Mouse (Mus musculus): ENCODE measurements at regions not wholly inside any gene's neighbourhood (a gene's known extent, or its start where the extent isn't known, plus 50 kb on each side); places are given as distances from the start of the nearest gene placed in this dataset.

DNA sequence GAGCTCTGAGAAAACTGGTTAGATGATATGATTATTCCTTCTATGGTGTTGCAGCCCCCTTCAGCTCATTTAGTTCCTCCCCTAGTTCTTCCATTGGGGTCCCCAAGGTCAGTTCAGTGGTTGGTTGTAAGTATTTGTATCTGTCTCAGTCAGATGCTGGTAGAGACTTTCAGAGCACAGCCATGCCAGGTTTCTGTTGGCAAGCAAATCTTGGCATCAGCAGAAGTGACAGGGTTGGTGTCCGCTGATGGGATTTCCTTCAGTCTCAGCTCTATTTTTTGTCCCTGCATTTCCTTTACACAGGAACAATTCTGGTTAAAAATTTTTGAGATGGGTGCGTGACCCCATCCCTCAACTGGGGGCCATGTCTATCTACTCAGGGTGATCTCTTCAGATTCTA lies 55.3 kb upstream of the Spaca1 start:
- DNase-seq (ENCODE audit: low read depth, low spot score), result peak; percentile 22

DNA sequence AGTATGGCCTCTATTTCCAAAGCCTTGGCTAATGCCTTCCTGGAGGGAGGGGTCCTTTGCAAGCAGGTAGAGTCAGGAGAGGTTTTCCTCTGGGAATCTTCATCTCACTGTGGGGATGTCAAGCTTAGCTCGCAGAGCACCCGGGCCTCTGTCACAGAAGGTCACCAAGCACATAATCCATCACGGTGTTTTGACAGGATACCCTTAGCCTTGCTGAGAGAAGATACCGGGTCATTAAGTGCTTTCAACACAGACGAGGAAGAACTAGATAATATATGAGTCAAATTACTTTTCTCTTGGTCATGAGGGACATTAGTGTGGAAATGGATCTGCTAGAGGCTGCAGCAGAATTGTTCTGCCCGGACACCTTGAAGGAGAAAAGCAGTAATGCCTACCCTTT lies 64.3 kb upstream of the Spaca1 start:
- no peak for DNase-seq (ENCODE audit: low read depth, low spot score)

DNA sequence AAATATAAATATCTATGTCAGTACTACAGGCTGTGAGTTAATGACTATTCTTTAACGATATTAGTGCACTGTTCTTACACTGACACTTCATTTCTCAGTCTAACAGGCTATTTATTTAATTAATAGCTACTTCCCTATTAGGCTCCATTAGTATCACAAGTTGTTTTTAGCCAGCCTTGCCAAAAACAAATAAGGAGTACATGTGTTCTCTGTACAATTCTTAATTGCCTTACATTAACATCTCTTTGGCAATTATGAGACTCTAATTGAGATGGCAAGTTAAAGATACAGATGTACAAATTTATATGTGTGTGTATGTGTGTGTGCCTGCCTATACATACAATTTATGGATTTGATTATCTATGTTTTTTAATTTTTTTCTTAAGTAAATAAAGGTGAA lies 67.1 kb upstream of the Spaca1 start:
- no peak for DNase-seq (ENCODE audit: low read depth, low spot score)

DNA sequence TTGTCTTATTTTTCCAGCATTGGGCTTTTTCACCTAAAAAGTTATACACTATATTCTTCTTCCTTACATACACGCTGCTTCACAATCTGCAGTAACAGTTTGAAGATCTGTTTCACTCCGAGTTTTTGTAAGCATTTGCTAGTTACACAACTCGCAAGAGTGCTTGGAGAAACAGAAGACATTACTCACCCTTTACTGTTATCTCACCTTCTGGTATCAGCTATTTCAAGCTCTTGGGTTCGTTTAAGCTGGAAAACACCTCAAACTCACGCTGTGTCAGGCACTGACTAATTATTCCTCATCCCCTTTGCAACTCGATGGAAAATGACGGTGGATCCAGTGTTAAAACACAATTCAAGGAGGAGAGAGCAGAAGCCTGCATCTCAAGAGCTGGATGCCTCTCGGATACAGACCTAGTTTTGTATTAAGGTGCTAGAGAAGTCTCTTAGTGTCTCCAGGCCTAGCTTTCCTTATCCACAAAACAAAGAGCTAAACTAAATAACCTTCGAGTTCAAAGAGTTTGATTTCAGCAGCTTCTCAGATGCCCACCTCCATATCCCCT lies 73.0 kb upstream of the Spaca1 start:
- peak; percentile 68 for DNase-seq (ENCODE audit: low read depth, low spot score)

DNA sequence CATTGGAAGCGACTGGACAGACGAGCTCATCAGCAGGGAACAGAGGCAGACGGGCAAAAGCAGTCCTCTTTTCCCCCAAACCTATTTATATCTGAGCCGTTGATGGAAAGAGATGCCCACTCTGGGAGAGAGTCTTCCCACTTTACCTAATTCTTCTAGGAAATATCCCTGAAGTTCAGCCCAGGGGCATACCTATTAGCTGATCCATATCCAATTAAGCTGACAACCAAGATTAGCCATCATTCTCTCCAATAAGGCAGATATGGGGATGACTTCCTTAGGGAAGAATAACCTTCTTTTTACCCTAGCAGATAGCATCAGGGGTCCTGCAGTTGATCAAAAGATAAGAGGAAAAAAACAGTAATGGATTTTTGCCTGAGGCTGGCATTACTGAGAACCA lies 78.2 kb upstream of the Spaca1 start:
- DNase-seq (ENCODE audit: low read depth, low spot score), result no peak

DNA sequence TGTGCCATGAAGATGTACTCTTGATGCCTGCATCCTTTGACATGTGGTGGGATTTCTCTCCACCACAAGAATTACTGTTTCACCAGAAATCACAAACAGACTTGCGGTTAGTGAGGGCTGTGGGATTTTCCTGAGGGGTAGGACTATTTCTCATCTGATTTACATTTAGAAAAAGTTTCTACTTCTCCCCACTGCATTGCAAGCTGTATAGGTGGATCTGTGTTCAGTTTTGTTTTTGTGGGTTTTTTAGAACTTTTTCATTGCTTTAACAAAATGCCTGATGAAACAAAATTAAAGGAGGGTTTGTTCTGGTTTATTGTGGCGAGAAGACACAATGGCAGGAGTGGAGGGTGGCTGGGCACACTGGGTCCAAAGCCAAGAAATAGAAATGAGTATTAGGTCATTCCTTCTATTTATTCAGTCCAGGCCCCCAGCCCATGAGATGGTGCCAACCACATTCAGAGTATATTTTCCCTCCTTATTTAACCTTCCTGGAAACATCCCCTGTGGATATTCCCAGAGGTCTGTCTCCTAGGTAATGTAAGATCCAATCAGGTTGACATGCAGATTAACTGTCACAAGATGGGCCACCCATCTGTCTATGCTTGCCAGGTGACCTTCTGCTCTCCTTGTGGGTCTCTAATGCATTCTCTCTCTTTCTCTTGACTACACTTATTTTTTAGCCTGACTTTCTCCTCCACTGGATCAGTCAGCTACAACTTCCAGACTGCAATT lies 96.3 kb upstream of the Spaca1 start:
- no peak for DNase-seq (ENCODE audit: low read depth, low spot score)

DNA sequence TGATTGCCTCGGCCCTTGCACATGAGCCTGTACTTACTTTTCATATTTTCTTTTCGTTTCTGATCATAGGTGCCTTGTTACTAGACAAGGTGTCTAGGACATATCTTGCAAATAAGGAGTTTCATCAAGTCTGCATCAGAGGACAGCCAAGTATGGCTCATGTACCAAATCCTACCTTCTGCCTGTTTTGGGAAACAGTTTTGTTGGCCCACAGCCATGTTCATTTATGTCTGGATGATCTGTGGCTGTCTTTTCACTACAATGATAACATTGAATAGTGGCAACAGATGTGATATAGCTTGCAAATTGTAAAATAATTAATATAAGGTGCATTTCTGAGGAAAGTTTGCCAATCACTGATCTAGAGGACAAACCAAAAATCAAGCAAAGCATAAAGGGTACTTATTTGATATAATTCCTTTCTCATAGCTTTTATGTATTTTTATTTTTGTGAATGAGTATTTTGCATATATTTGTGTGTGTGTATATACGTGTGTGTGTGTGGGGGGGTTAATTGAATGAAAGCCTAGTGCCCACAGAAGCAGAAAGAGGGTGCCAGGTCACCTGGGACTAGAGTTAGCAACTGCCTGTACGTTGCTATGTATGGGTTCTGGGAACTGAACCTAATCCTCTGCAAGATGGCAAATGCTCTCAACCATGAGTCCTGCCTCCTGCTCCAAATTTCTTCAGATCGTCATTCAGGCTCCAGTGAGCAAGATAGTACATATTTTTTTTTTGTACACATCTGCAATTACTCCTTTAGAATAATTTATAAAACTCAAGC lies 99.2 kb upstream of the Spaca1 start:
- no peak for DNase-seq (ENCODE audit: low read depth, low spot score)

DNA sequence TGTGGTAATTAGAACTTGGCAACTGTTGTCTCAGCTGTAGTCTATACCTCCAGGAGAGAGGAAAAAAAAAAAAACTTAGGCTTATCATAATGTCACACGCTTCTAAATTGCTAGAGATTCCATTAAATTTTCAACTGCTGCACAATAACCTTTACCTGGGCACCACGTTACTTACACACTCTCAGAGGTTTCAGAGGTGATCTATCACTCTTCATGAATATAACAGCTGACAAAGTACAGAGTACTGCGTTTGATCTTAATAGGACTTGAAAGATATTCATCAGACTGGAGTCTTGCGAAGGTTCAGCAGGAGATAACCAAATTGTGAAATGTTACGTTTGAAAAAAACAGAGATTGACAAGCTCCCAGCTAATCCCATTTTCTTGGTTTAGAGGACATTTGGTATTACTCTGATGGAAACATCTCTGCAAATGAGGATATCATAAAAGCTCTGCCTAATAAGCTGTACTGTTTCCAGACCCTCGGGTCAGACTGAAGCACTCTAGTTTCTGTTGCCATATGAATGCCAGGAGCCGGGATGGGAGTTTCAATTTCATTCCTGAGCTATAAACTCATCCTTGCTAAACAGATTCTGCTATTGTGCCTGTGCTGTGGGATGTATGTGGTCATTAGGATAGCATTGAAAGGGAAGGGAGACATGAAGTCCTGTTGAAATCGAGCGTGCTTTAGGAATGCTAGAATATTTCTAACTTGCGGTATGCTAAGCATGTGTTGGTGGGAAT lies 101.8 kb upstream of the Spaca1 start:
- DNase-seq (ENCODE audit: low read depth, low spot score), result no peak

DNA sequence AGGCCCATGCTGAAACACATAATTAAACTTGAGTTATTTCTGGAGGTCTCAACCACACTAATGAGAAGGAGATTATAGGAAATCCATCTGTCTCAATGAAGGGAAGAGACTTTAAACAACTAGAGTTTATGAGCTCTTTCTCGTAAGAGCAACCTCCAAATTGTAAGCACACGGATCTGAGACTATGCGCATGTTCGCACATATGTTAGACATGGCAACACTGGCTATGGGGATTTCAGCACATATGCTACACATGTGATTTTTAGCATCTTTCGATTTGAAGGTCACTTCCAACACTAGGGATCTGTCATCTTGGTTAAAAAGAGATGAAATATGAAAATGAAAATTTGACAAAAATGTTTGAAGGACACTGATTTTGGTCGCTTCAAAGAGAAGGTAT lies 105.5 kb upstream of the Spaca1 start:
- no peak for DNase-seq (ENCODE audit: low read depth, low spot score)

DNA sequence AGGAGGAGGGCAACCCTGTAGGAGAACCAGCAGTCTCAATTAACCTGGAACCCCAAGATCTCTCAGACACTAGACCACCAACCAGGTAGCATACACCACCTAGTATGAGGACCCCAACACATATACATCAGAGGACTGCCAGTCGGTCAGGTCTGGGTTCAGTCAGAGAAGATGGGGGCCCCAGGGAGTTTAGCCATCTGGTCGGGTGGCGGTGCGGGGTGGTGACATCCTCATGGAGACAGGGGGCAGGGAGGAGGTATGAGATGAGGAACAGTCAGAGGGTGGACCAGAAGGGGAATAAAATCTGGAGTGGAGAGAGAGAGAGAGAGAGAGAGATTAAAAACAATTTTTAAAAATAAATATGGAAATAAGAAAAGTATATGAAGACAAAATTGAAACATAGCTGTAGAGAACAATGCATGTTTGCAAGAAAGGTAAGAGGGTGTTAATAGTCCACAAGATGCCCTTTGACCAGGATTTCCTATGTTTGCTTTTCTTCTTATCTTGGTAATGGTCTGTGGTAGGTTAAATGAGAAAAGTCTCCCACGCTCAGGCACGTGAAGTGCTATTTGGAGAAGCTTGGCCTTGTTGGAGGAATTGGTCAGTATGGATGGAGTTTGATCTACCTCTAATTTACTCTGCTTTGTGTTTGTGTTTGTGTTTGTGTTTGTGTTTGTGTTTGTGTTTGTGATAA lies 108.0 kb upstream of the Spaca1 start:
- no peak for DNase-seq (ENCODE audit: low read depth, low spot score)

DNA sequence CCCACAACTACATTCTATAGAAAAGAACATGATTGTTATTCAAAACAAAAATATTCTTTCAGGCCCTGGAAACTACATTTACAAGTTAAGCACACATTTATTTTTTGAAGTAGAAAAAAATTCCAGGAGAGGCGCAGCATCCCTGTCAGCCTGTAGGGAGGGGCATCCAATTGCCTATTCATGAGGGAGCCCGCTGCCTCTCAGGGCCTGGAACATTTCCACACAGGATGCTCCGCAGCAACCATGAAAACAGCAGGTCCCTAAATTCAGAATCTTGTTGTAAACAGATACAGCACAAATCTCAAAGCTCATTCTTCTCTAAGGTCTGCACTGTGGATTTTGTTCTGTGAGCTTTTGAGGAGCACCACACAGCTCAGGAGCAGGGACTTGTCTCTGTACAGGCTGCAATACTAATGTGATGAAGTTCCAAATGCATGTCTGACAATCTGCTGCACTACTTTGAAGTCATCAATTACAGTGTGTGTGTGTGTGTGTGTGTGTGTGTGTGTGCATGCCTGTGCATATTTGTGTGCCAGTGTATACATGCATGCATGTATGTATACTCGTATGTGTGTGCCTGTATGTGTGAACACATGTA lies 121.4 kb upstream of the Spaca1 start:
- peak; percentile 49 for DNase-seq (ENCODE audit: low read depth, low spot score)

DNA sequence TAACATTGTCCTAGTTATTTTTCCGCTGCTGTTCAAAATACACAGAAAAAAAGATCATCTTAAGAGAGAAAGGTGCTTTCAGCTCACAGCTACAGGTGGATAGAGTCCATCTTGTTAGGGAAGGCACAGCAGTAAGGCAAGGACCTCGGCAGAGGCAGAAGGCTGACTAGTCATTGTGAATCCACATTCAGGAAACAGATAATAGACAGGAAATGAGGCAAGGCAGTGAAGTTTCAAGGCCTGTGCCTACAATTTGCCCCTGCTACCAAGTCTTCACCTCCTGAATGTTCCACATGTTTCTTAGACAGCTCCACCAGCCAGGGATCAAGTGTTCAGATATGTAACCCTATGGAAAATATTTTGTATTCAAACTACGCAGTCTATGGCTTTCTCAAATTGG lies 122.0 kb upstream of the Spaca1 start:
- no peak for DNase-seq (ENCODE audit: low read depth, low spot score)

DNA sequence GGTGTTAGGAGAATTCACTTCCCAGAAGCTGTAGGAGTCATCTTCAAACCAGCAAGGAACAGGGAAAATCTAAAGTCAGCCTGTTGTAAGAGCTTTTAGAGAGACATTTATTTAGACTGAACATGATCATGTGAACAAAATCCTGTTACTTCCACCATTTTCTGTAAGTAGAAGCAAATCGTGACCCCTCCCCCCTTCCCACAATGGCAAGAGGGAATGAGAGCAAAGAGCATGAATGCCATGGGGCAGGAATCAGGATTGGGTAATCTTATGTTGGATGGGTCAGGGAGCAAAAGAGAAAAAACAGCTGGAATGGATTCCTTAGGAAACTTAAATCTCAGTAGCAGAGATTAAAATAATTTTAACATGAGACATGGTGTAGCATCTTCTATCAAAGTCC lies 127.4 kb upstream of the Spaca1 start:
- DNase-seq (ENCODE audit: low read depth, low spot score), result no peak

DNA sequence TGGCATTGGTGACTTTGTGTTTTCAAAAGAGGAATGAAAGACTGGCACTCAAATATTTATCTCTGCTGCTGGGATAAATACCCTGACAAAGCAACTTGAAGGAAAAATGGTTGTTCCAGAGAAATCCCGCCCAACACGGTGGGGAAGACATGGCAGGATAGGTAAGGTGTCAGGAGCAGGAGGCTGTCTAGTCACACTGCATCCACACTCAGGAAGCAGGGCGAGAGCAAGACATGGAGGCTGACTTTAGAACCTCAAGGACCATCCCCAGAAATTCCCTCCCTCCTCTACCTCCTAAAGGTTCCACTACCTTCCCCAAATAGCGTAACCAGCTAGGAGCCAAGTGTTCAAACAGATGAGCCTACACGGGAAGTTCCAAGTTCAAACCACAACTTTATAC lies 136.5 kb upstream of the Spaca1 start:
- no peak for DNase-seq (ENCODE audit: low read depth, low spot score)

DNA sequence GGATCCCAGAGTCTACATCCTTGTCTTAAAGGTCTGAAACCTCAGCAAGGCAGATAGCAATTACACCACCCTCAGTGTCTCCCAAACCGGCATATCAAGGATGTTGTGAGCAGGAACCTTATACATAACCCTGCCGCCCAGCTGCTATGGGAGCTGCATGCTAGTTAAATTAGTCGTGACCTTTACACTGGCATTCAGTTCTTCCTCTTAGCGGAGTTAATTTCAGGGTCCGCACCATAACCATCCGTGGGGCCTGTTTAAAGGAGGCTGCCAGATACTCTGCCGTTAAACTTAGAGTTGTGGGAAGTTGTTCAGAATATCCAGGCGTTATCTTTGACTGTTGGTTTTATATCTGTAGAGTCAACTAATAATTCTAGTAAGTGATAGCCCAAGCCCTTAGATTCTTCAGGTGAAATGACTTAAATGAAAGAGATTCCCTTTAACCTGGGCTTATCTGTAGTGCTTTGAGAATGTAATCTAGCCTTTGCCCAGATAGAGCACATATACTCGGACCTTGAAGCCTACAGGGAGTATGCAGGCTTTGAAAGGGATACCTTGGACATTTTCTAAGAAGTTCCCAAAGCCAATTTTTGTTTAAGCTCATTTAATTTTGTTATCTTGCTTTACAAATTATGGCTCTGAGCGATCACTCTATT lies 153.3 kb upstream of the Spaca1 start:
- DNase-seq (ENCODE audit: low read depth, low spot score), result no peak

DNA sequence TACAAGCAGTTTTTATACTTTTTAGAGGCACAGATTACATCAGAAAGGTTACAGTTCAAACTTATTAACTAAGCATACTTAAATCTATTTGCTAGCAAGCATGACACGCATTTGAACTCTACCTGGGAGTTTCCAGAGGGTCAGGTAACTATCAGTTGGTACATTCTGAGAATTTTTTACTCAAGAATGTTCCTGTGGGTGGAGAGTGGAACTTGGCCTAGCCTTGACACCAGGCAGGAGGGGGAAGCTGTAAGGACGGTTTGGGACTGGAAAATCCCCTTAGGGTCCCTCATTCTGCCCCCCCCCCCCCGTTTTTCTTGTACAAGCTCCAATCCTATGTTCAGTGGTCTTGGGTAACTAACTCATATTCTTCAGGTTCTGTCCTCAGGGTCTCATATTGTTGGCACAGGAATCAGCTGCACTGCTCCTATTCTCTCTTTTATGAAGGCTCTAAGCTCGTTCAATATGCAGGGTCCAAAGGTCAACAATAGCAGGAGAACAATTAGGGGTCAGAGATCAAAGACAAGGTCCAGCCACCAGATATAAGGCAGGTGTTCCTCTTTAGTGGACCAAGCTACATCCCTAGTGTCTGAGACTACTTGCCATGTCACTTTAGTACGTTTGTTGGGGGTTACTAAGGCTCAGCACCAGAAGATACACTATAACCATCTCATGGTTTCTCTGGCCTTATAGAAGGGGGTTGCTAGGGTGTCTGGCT lies 159.3 kb upstream of the Spaca1 start:
- DNase-seq (ENCODE audit: low read depth, low spot score), result no peak

DNA sequence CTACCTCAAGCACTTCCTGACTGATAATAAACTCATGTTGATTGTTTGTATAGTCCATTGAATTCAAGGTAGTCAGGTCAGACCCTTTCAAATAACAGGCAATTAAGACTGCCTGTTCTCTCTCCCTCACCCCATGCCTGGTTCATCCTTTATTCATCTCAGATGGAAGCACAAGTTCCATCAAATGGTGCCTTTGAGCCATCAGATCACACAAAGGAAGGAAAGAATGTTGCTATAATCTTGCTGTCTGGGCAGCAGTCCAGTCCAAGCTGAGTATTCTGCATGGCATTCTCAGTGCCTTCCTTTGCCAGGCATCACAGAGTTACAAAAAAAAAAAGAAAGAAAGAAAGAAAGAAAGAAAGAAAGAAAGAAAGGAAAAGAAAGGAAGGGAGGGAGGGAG lies 163.7 kb upstream of the Spaca1 start:
- DNase-seq (ENCODE audit: low read depth, low spot score), result no peak

DNA sequence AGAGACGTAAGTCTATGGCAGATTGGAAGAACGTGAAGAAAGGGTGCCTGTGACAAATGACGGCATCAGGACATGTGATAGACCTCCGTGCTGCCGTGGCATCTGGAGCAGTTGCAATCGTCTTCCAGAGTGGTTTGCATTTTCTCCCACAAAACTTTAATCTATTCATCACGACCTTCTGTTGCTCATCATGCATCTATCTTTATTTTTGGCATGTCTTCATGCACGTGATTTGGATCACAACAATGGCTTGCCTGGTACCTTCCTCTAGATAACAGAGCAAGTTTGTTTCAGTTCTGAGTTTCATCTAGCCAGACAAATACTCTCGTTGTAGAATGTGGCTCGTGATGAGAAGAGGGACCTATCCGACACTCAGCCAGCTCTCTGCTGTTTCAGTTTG lies 164.4 kb upstream of the Spaca1 start:
- DNase-seq (ENCODE audit: low read depth, low spot score), result peak; percentile 45

DNA sequence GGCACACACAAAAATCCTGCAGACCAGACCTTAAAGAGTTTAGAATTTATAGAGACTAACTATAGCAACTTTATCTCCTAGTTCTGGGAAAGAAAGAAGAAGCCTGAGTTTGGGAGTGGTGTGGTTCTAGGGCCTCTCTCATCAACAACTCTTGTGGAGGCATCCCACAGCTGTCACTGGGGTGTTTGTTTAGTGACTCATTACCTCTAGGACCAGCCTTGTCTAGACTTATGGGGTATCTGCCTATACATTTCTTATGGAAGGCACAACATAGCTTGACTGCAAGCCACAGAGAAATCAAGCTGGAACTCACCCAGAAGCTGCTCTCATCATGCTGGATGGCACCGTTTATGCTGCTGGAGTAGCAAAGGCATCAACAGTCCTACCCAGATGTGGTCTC lies 171.9 kb upstream of the Spaca1 start:
- no peak for DNase-seq (ENCODE audit: low read depth, low spot score)

All from brain, adult 2 months (tissue).